Mouse (Mus musculus) neural tube, embryonic 11.5 days (tissue): Measurements from ENCODE around the gene Snupn. TPM values are rescaled to one million over a fixed set of nuclear protein-coding genes. Genes with fewer than 3 reads are reported as not detected.
A peak's percentile ranks its signal among the peaks of the same experiment; 100 is the strongest.
"Not testable (repeated sequence)": the region's sequence is repeated elsewhere in the genome, so short reads cannot be mapped to it uniquely, and the experiment has no call there.

Experiments used
- ATAC-seq: fragments of 200-750 bp; cut with Nextera tagmentation; 2 replicates; pipeline ENCODE4 v1.8.0; 2017; ENCODE audit warnings: moderate number of reproducible peaks, mild to moderate bottlenecking, moderate TSS enrichment, moderate library complexity; ENCODE audit not compliant: insufficient read depth, low FRiP score, low TSS enrichment
- DNase-seq: peaks from one replicate; pipeline ENCODE4 v3.0.0-alpha.2; 2015; ENCODE audit warnings: low spot score
- H3K27ac ChIP-seq: fragments of 300-500 bp; sonication (generic); 2 replicates; pipeline ENCODE4 v1.5.1; 2014; ENCODE audit warnings: low read depth, mild to moderate bottlenecking, low read length
- H3K27me3 ChIP-seq: fragments of 300-500 bp; sonication (generic); 2 replicates; pipeline ENCODE4 v1.6.1; 2014; ENCODE audit warnings: mild to moderate bottlenecking, low read length, mixed read lengths; ENCODE audit not compliant: control insufficient read depth, insufficient read depth
- H3K36me3 ChIP-seq: fragments of 300-500 bp; sonication (generic); 2 replicates; pipeline ENCODE4 v1.6.1; 2014; ENCODE audit warnings: mild to moderate bottlenecking, low read length, moderate library complexity, mixed read lengths; ENCODE audit not compliant: control insufficient read depth, insufficient read depth
- H3K4me1 ChIP-seq: fragments of 300-500 bp; sonication (generic); 2 replicates; pipeline ENCODE4 v1.6.1; 2014; ENCODE audit warnings: low read length, mixed read lengths; ENCODE audit not compliant: control insufficient read depth, insufficient read depth
- H3K4me2 ChIP-seq: fragments of 300-500 bp; sonication (generic); 2 replicates; pipeline ENCODE4 v1.6.1; 2014; ENCODE audit warnings: low read depth, mild to moderate bottlenecking, moderate library complexity
- H3K4me3 ChIP-seq: fragments of 300-500 bp; sonication (generic); 2 replicates; pipeline ENCODE4 v1.5.1; 2014; ENCODE audit warnings: low read depth, low read length
- H3K9ac ChIP-seq: fragments of 300-500 bp; sonication (generic); 2 replicates; pipeline ENCODE4 v1.6.1; 2014; ENCODE audit warnings: mild to moderate bottlenecking, low read length
- H3K9me3 ChIP-seq: fragments of 300-500 bp; sonication (generic); 2 replicates; pipeline ENCODE4 v1.6.1; 2016; ENCODE audit warnings: low read length; ENCODE audit not compliant: control insufficient read depth
- WGBS: fragments of 180-500 bp; shearing (Covaris S2); extraction: QIAGEN DNeasy Blood & Tissue Kit; methylation state at CpG from one replicate; pipeline ENCODE4 v1.1.7; 2014; 5-methylcytosine and 5-hydroxymethylcytosine counted together
- polyA plus RNA-seq: library from polyadenylated mRNA; unstranded; fragments of >200 nt; fragmentation: Nextera tagmentation; extraction: Ambion mirVana; gene quantifications from 2 replicates; pipeline ENCODE4 v1.2.1, GENCODE M21; 2014

The Snupn gene
- polyA plus RNA-seq, 1 experiment from 2014 or later: 28.9 TPM

DNA sequence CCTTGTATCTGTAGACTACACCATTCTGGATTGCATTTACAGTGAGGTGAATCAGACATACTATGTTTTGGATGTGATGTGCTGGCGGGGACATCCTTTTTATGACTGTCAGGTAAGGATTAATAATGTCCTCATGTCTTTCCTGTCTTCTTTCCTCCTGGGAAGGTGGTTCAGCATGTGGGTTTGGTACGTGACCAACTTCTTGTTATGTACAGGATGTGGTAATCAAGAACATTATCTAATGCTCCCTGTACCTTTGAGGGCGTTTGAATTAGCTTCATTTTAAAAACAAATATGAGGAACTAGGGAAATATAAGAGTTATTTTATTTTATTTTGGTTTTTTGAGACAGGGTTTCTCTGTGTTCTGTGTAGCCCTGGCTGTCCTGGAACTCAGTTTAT lies 24.5 kb downstream of the Snupn start:
- no peak for DNase-seq
- no peaks in the 10 kb centered on the region for H3K4me1 ChIP-seq
- H3K4me3 ChIP-seq: no peak overlapping the region
- no peak overlapping the region for H3K27ac ChIP-seq
- no peak overlapping the region for H3K4me2 ChIP-seq
- H3K9me3 ChIP-seq: no peaks in the 10 kb centered on the region
- H3K27me3 ChIP-seq: no peaks in the 10 kb centered on the region
- 84% methylated on average over 3 of the region's 3 CpGs for WGBS
- no peaks in the 10 kb centered on the region; the same call in none of the 2 replicates for H3K36me3 ChIP-seq
- no peak for ATAC-seq
- H3K9ac ChIP-seq: no peak overlapping the region

DNA sequence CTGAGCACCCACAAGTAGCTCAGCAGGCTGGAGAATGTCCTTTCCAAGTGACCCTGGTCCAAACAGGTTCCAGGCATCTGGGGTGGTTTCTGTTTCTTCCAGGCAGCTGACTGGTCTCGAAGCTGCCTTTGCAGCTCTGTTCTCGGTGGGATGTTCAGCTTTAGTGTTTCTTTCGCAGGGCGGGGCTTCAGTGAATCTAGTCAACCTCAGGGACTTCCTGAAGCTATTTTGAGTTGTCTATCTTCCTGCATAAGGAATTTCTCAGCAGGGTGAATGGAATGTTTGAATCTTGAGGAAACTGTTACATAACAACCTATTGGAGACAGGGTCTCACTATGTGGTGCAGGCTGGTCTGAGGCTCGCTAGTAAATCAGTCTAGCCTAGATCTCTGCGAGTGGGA lies 29.5 kb downstream of the Snupn start:
- 90% methylated on average over 6 of the region's 6 CpGs for WGBS
- no peak for DNase-seq
- H3K27ac ChIP-seq: no peak overlapping the region
- no peak overlapping the region for H3K4me3 ChIP-seq
- no peaks in the 10 kb centered on the region for H3K9me3 ChIP-seq
- ATAC-seq: no peak
- H3K4me1 ChIP-seq: no peaks in the 10 kb centered on the region
- H3K27me3 ChIP-seq: no peaks in the 10 kb centered on the region
- H3K9ac ChIP-seq: no peak overlapping the region
- no peaks in the 10 kb centered on the region; the same call in 1 of the 2 replicates for H3K36me3 ChIP-seq
- no peak overlapping the region for H3K4me2 ChIP-seq

DNA sequence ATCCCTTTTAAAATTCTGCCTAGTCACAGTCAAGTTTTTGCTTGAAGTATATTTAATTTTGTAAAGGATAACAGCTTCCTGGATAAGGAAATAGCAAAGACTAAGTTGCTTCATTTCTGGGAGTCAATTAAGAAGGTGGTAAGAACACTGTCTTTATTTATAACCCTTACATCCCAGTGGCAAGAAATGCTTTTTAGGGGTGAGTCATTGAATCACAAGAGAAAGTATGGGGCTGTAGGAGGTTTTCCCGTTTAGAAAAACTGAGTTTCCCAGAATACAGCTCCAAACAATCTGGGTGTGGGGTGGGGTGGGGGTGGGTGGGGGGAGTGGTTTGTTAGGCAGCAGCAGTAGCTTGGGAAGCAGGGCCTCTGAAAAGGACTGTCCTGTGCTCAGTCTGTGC lies 30.8 kb downstream of the Snupn start:
- H3K27me3 ChIP-seq: no peaks in the 10 kb centered on the region
- no peak overlapping the region for H3K4me2 ChIP-seq
- H3K9me3 ChIP-seq: no peaks in the 10 kb centered on the region
- H3K9ac ChIP-seq: no peak overlapping the region
- no peaks in the 10 kb centered on the region for H3K4me1 ChIP-seq
- H3K4me3 ChIP-seq: no peak overlapping the region
- ATAC-seq: no peak
- H3K27ac ChIP-seq: no peak overlapping the region
- no peak for DNase-seq
- H3K36me3 ChIP-seq: no peaks in the 10 kb centered on the region; the same call in 1 of the 2 replicates
- 81% methylated on average over 1 of the region's 1 CpGs for WGBS

- Histone ChIP-seq H3K9me3 (no peaks in the 10 kb centered on the region), H3K4me3 (peak within 1 kb of the TSS; percentile 83), H3K27ac (peak within 1 kb of the TSS; percentile 93), H3K4me1 (no peaks in the 10 kb centered on the region; the same call in 1 of the 2 replicates), H3K27me3 (no peaks in the 10 kb centered on the region), H3K4me2 (peak within 1 kb of the TSS; percentile 71), H3K36me3 (no peaks in the 10 kb centered on the region), H3K9ac (peak within 1 kb of the TSS; percentile 93)
- DNase-seq (peak; percentile 93), ATAC-seq (peak; percentile 94)
- 2% methylated on average over 60 of the region's 62 CpGs for WGBS
Observed at GRCm38 (mm10) chr9:56994286-56995197, 43.9 kb downstream of the Snupn start, which contains the start of gene Ptpn9. Gene Ptpn9 (plus strand): TSS chr9:56994923.

GRCm38 (mm10) chr9:56995198-56996027 lies 44.7 kb downstream of the Snupn start:
- under 1% methylated on average over 62 of the region's 80 CpGs for WGBS

DNA sequence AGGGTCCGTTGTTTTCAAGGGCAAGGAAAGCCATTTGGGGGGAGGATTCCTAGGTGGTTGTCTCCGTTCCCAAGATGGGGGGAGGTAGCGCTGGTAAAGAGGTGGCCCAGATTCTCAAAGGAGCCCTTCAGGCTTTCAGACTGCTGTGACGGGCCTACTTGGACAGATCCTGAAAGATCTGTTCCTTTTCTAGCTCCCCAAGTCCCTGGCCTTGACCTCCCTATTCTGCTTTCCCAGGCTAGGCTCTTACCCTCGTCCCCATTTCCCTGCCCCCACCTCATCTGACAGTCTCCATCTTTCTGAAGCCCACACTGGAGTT lies 45.3 kb downstream of the Snupn start:
- peak overlapping the region; percentile 93 for H3K9ac ChIP-seq
- H3K4me1 ChIP-seq: no peaks in the 10 kb centered on the region; the same call in 1 of the 2 replicates
- peak overlapping the region; percentile 83 for H3K4me3 ChIP-seq
- no peak for ATAC-seq
- H3K27ac ChIP-seq: no peak overlapping the region; the same call in 1 of the 2 replicates
- H3K4me2 ChIP-seq: peak overlapping the region; percentile 71
- H3K9me3 ChIP-seq: no peaks in the 10 kb centered on the region
- H3K27me3 ChIP-seq: no peaks in the 10 kb centered on the region
- H3K36me3 ChIP-seq: no peaks in the 10 kb centered on the region
- peak; percentile 43 for DNase-seq
- under 1% methylated on average over 5 of the region's 5 CpGs for WGBS

More at GRCm38 (mm10) chr9:56995198-56996027, 44.7 kb downstream of the Snupn start:
- DNase-seq (peak; percentile 78), ATAC-seq (peak; percentile 72)
- peak overlapping the region; percentile 93 for H3K27ac ChIP-seq
- H3K4me3 ChIP-seq: peak overlapping the region; percentile 83
- H3K36me3 ChIP-seq: no peaks in the 10 kb centered on the region
- peak overlapping the region; percentile 71 for H3K4me2 ChIP-seq
- H3K9ac ChIP-seq: peak overlapping the region; percentile 93
- no peaks in the 10 kb centered on the region for H3K27me3 ChIP-seq
- H3K4me1 ChIP-seq: no peaks in the 10 kb centered on the region; the same call in 1 of the 2 replicates
- H3K9me3 ChIP-seq: no peaks in the 10 kb centered on the region

DNA sequence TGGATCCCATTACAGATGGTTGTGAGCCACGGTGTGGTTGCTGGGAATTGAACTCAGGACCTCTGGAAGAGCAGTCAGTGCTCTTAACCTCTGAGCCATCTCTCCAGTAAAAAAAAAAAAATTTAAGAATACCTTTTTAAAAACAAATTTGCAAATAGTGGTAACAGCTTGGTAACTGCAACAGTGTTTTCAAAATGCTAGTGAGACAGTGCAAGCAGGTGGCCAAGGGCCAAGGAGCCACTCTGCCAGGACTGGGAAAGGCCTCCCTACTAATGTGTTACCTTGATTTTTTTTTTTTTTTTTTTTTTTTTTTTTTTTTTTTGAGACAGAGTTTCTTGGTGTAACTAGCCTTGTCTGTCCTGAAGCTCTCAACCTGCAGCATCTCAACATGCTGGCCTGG lies 46.5 kb downstream of the Snupn start:
- DNase-seq, H3K9me3 ChIP-seq, H3K27ac ChIP-seq, H3K27me3 ChIP-seq, H3K4me1 ChIP-seq, H3K36me3 ChIP-seq, H3K4me2 ChIP-seq, H3K9ac ChIP-seq, H3K4me3 ChIP-seq, ATAC-seq: not testable (repeated sequence)
- WGBS: 78% methylated on average over 1 of the region's 1 CpGs

- Histone ChIP-seq H3K4me3 (no peak overlapping the region), H3K27me3 (no peaks in the 10 kb centered on the region), H3K4me1 (no peaks in the 10 kb centered on the region), H3K36me3 (no peaks in the 10 kb centered on the region), H3K27ac (no peak overlapping the region), H3K9me3 (no peaks in the 10 kb centered on the region), H3K4me2 (no peak overlapping the region), H3K9ac (no peak overlapping the region)
- DNase-seq: no peak
- 79% methylated on average over 4 of the region's 4 CpGs for WGBS
- ATAC-seq: no peak
Observed at GRCm38 (mm10) chr9:57003011-57003410, 52.3 kb downstream of the Snupn start.
